Mouse (Mus musculus): Measurements from ENCODE around the gene Tigd2.
"Not testable (repeated sequence)": the region's sequence is repeated elsewhere in the genome, so short reads cannot be mapped to it uniquely, and the experiment has no call there.

DNA sequence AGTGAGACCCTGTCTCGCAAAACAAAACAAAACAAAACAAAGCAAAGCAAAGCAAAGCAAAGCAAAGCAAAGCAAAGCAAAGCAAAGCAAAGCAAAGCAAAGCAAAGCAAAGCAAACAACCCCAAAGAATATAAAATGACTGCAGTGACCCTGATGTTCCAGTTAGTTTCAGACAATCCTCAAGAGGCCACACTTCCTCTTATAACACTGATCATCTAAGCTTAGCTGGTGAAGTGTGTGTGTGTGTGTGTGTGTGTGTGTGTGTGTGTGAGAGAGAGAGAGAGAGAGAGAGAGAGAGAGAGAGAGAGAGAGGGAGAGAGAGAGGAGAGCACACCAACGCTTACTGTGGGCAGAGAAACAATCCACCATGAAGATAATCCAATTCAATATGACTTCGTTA, 14.2 kb upstream of the Tigd2 start:
- TF ChIP-seq GATA1, TAL1 (IDR thresholded peaks at IDR 0.05; ENCODE audit: low read length): not testable (repeated sequence)

All from erythroblast, embryonic 14.5 days (primary cell).